Mouse (Mus musculus): Measurements from ENCODE around the gene R3hdm1.

DNA sequence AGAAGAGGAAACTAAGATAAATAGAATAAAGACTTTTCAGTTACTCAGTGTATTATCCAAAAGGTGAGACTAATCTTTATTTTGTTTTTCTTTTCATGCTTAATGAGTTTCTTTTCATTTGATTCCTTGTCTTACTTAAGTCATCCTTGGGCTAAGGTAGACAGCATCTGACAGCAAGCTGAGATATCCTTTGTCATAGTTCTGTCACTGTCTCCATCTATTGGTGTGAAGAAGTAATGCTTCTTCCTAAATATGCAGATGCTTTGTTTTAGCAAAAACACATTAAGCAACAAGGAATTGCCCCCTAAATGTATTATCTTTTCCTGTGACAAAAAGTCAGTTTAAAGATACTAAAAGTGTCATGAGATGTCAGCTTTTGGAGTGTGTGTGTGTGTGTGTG is 37.9 kb downstream of the R3hdm1 start:
- TF ChIP-seq POLR2A (IDR thresholded peaks at IDR 0.05; ENCODE audit: borderline replicate concordance, extremely low read depth, insufficient read depth, insufficient read length, poor library complexity, severe bottlenecking) (no peak), CTCF (IDR thresholded peaks at IDR 0.05; ENCODE audit: borderline replicate concordance, extremely low read depth, insufficient read depth, insufficient read length) (no peak)
